Mouse (Mus musculus): ENCODE data around the gene Nadk. TPM values are rescaled to one million over a fixed set of nuclear protein-coding genes. Genes with fewer than 3 reads are reported as not detected.

Nadk gene
- polyA plus RNA-seq, 1 experiment from 2014 or later: 110 TPM

GRCm38 (mm10) chr4:155598536-155598935 lies 36.4 kb downstream of the Nadk start:
- Histone ChIP-seq H3K4me1 (ENCODE audit: insufficient read depth, low read length) (peaks cover 12% of the 10 kb centered on the region), H3K36me3 (ENCODE audit: insufficient read depth, low read length) (0 out of 2 replicates have a peak, but pooled peaks cover 2% of the 10 kb centered on the region), H3K9ac (replicated peaks; ENCODE audit: low read length) (no peak overlapping the region), H3K9me3 (ENCODE audit: low read length) (no peaks in the 10 kb centered on the region), H3K4me3 (ENCODE audit: low read length) (no peak overlapping the region), H3K27ac (ENCODE audit: low read length) (no peak overlapping the region), H3K27me3 (ENCODE audit: insufficient read depth, low read length) (no peaks in the 10 kb centered on the region), H3K4me2 (replicated peaks; ENCODE audit: low read depth, low read length) (no peak overlapping the region)
- WGBS: 16% methylated on average over 20 of the region's 20 CpGs
- ATAC-seq (ENCODE audit: low FRiP score, low TSS enrichment): no peak

- ATAC-seq (ENCODE audit: low FRiP score, low TSS enrichment): no peak
- Histone ChIP-seq H3K4me3 (ENCODE audit: low read length) (peak overlapping the region; percentile 69), H3K4me2 (replicated peaks; ENCODE audit: low read depth, low read length) (peak overlapping the region; percentile 95), H3K27ac (ENCODE audit: low read length) (peak overlapping the region; percentile 99), H3K27me3 (ENCODE audit: insufficient read depth, low read length) (no peaks in the 10 kb centered on the region), H3K36me3 (ENCODE audit: insufficient read depth, low read length) (0 out of 2 replicates have a peak, but pooled peaks cover 2% of the 10 kb centered on the region), H3K9ac (replicated peaks; ENCODE audit: low read length) (peak overlapping the region; percentile 94), H3K4me1 (ENCODE audit: insufficient read depth, low read length) (peaks cover 12% of the 10 kb centered on the region), H3K9me3 (ENCODE audit: low read length) (no peaks in the 10 kb centered on the region)
- 86% methylated on average over 10 of the region's 11 CpGs for WGBS
Observed at GRCm38 (mm10) chr4:155599901-155600825, 38.0 kb downstream of the Nadk start.

GRCm38 (mm10) chr4:155601091-155601996 lies 39.2 kb downstream of the Nadk start, which contains the start of gene Slc35e2:
Slc35e2 (plus strand) TSS chr4:155601416.
- WGBS: under 1% methylated on average over 64 of the region's 65 CpGs

GRCm38 (mm10) chr4:155601997-155602456 lies 39.8 kb downstream of the Nadk start:
- peak overlapping the region; percentile 69 for H3K4me3 ChIP-seq (ENCODE audit: low read length)
- peak overlapping the region; percentile 95 for H3K4me2 ChIP-seq (replicated peaks; ENCODE audit: low read depth, low read length)
- peak; percentile 60; the same call in 1 of the 2 replicates for ATAC-seq (ENCODE audit: low FRiP score, low TSS enrichment)
- no peaks in the 10 kb centered on the region for H3K9me3 ChIP-seq (ENCODE audit: low read length)
- peak overlapping the region; percentile 99 for H3K27ac ChIP-seq (ENCODE audit: low read length)
- no peaks in the 10 kb centered on the region for H3K27me3 ChIP-seq (ENCODE audit: insufficient read depth, low read length)
- WGBS: 1% methylated on average over 31 of the region's 31 CpGs
- peak overlapping the region; percentile 94 for H3K9ac ChIP-seq (replicated peaks; ENCODE audit: low read length)
- peaks cover 12% of the 10 kb centered on the region for H3K4me1 ChIP-seq (ENCODE audit: insufficient read depth, low read length)
- H3K36me3 ChIP-seq (ENCODE audit: insufficient read depth, low read length): peaks cover 2% of the 10 kb centered on the region; the same call in 1 of the 2 replicates

More at GRCm38 (mm10) chr4:155601091-155601996, 39.2 kb downstream of the Nadk start, which contains the start of gene Slc35e2:
- Histone ChIP-seq H3K9ac (replicated peaks; ENCODE audit: low read length) (peak within 1 kb of the TSS; percentile 94), H3K27ac (ENCODE audit: low read length) (peak within 1 kb of the TSS; percentile 99), H3K36me3 (ENCODE audit: insufficient read depth, low read length) (0 out of 2 replicates have a peak, but pooled peaks cover 2% of the 10 kb centered on the region), H3K4me2 (replicated peaks; ENCODE audit: low read depth, low read length) (peak within 1 kb of the TSS; percentile 95), H3K9me3 (ENCODE audit: low read length) (no peaks in the 10 kb centered on the region), H3K4me1 (ENCODE audit: insufficient read depth, low read length) (peaks cover 12% of the 10 kb centered on the region), H3K4me3 (ENCODE audit: low read length) (peak within 1 kb of the TSS; percentile 69), H3K27me3 (ENCODE audit: insufficient read depth, low read length) (no peaks in the 10 kb centered on the region)
- peak; percentile 98 for ATAC-seq (ENCODE audit: low FRiP score, low TSS enrichment)

- Histone ChIP-seq H3K9me3 (ENCODE audit: low read length) (no peaks in the 10 kb centered on the region), H3K4me1 (ENCODE audit: insufficient read depth, low read length) (peaks cover 12% of the 10 kb centered on the region), H3K4me3 (ENCODE audit: low read length) (peak overlapping the region; percentile 69), H3K27ac (ENCODE audit: low read length) (no peak overlapping the region), H3K4me2 (replicated peaks; ENCODE audit: low read depth, low read length) (peak overlapping the region; percentile 95), H3K27me3 (ENCODE audit: insufficient read depth, low read length) (no peaks in the 10 kb centered on the region), H3K36me3 (ENCODE audit: insufficient read depth, low read length) (peaks cover 2% of the 10 kb centered on the region; the same call in 1 of the 2 replicates), H3K9ac (replicated peaks; ENCODE audit: low read length) (peak overlapping the region; percentile 94; the same call in 1 of the 2 replicates)
- WGBS: 88% methylated on average over 1 of the region's 1 CpGs
- ATAC-seq (ENCODE audit: low FRiP score, low TSS enrichment): no peak
Observed at GRCm38 (mm10) chr4:155602753-155603152, 40.6 kb downstream of the Nadk start.

GRCm38 (mm10) chr4:155603801-155604200 lies 41.6 kb downstream of the Nadk start:
- Histone ChIP-seq H3K4me1 (ENCODE audit: insufficient read depth, low read length) (peaks cover 12% of the 10 kb centered on the region), H3K36me3 (ENCODE audit: insufficient read depth, low read length) (peaks cover 2% of the 10 kb centered on the region; the same call in 1 of the 2 replicates), H3K4me2 (replicated peaks; ENCODE audit: low read depth, low read length) (no peak overlapping the region), H3K9me3 (ENCODE audit: low read length) (no peaks in the 10 kb centered on the region), H3K27me3 (ENCODE audit: insufficient read depth, low read length) (no peaks in the 10 kb centered on the region), H3K4me3 (ENCODE audit: low read length) (no peak overlapping the region), H3K27ac (ENCODE audit: low read length) (no peak overlapping the region), H3K9ac (replicated peaks; ENCODE audit: low read length) (no peak overlapping the region)
- ATAC-seq (ENCODE audit: low FRiP score, low TSS enrichment): no peak
- WGBS: 95% methylated on average over 6 of the region's 6 CpGs

- no peak overlapping the region for H3K9ac ChIP-seq (replicated peaks; ENCODE audit: low read length)
- WGBS: 91% methylated on average over 4 of the region's 4 CpGs
Observed at GRCm38 (mm10) chr4:155605132-155605531, 43.0 kb downstream of the Nadk start.

GRCm38 (mm10) chr4:155606825-155607224 lies 44.6 kb downstream of the Nadk start:
- WGBS: 32% methylated on average over 2 of the region's 2 CpGs
- peaks cover 21% of the 10 kb centered on the region for H3K36me3 ChIP-seq (ENCODE audit: insufficient read depth, low read length)

More at GRCm38 (mm10) chr4:155605132-155605531, 43.0 kb downstream of the Nadk start:
- no peak for ATAC-seq (ENCODE audit: low FRiP score, low TSS enrichment)
- no peaks in the 10 kb centered on the region for H3K9me3 ChIP-seq (ENCODE audit: low read length)
- H3K36me3 ChIP-seq (ENCODE audit: insufficient read depth, low read length): peaks cover 8% of the 10 kb centered on the region; the same call in 1 of the 2 replicates
- H3K27me3 ChIP-seq (ENCODE audit: insufficient read depth, low read length): no peaks in the 10 kb centered on the region
- H3K4me3 ChIP-seq (ENCODE audit: low read length): no peak overlapping the region
- no peak overlapping the region for H3K27ac ChIP-seq (ENCODE audit: low read length)
- peaks cover 12% of the 10 kb centered on the region for H3K4me1 ChIP-seq (ENCODE audit: insufficient read depth, low read length)
- no peak overlapping the region for H3K4me2 ChIP-seq (replicated peaks; ENCODE audit: low read depth, low read length)

GRCm38 (mm10) chr4:155611860-155612259 lies 49.7 kb downstream of the Nadk start:
- no peak for ATAC-seq (ENCODE audit: low FRiP score, low TSS enrichment)
- Histone ChIP-seq H3K27me3 (ENCODE audit: insufficient read depth, low read length) (no peaks in the 10 kb centered on the region), H3K27ac (ENCODE audit: low read length) (no peak overlapping the region), H3K4me2 (replicated peaks; ENCODE audit: low read depth, low read length) (no peak overlapping the region), H3K36me3 (ENCODE audit: insufficient read depth, low read length) (peaks cover 59% of the 10 kb centered on the region), H3K4me1 (ENCODE audit: insufficient read depth, low read length) (no peaks in the 10 kb centered on the region), H3K9ac (replicated peaks; ENCODE audit: low read length) (no peak overlapping the region), H3K4me3 (ENCODE audit: low read length) (no peak overlapping the region), H3K9me3 (ENCODE audit: low read length) (no peaks in the 10 kb centered on the region)
- WGBS: 94% methylated on average over 3 of the region's 3 CpGs

More at GRCm38 (mm10) chr4:155606825-155607224, 44.6 kb downstream of the Nadk start:
- no peak overlapping the region for H3K4me2 ChIP-seq (replicated peaks; ENCODE audit: low read depth, low read length)
- no peak overlapping the region for H3K9ac ChIP-seq (replicated peaks; ENCODE audit: low read length)
- no peak overlapping the region for H3K4me3 ChIP-seq (ENCODE audit: low read length)
- H3K27me3 ChIP-seq (ENCODE audit: insufficient read depth, low read length): no peaks in the 10 kb centered on the region
- no peaks in the 10 kb centered on the region for H3K9me3 ChIP-seq (ENCODE audit: low read length)
- no peak overlapping the region for H3K27ac ChIP-seq (ENCODE audit: low read length)
- peak; percentile 52; the same call in 1 of the 2 replicates for ATAC-seq (ENCODE audit: low FRiP score, low TSS enrichment)
- peaks cover 6% of the 10 kb centered on the region; the same call in 1 of the 2 replicates for H3K4me1 ChIP-seq (ENCODE audit: insufficient read depth, low read length)

Data from kidney, embryonic 16.5 days (tissue).